8 mouse cellular contexts compared by ENCODE assay signal in the genomic region with DNA sequence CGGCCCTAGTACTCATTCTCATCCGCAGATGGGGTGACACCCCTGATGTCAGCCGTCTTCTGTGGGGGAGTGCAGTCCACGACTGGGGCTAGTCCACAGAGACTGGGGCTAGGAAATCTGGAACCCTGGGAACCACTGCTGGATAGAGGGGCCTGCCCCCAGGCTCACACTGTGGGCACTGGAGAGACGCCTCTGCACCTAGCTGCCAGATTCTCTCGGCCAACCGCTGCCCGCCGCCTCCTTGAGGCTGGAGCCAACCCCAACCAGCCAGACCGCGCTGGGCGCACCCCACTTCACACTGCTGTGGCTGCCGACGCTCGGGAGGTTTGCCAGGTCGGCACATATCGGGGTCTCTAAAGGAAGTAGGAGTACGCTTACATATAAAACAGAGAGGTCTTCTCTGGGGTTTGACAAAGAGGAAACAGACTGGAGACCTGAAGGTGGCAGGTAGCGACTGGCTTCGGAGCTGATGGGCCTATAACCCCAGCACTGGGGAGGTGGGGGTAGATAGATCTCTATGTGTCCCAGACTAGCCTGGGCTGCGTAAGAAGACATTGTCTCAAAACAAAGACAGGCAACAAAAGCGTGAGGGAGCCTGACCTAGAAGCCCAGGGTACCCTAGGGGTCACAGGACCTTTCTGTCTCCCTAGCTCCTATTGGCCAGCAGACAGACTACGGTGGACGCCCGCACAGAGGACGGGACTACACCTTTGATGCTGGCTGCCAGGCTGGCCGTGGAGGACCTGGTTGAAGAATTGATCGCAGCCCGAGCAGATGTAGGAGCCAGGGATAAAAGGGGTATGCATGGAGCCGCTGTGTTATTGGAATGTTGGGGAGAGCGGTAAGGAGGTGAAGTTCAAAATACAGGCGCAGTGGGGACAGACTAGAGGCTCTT. TPM values are rescaled to one million over a fixed set of nuclear protein-coding genes. Genes with fewer than 3 reads are reported as not detected.
A peak's percentile ranks its signal among the peaks of the same experiment; 100 is the strongest.
DNase-seq lines count a peak whose midpoint lies in the region; ATAC-seq and TF ChIP-seq lines count a peak whose summit lies in the region.

No protein-coding gene starts in this region.

- no peak for ATAC-seq in heart, embryonic 14.5 days (ENCODE audit: insufficient number of reproducible peaks, insufficient read depth, low FRiP score, low read depth)
- ATAC-seq in G1E (ENCODE audit: extremely low read depth, insufficient number of reproducible peaks, low FRiP score, poor library complexity, severe bottlenecking) = no peak
- ATAC-seq in limb, embryonic 15.5 days (ENCODE audit: insufficient number of reproducible peaks, low FRiP score, low TSS enrichment, low read depth) = no peak
- 0 out of 2 replicates have a peak, but pooled peaks have one; percentile 0 for ATAC-seq in stomach, embryonic 15.5 days (ENCODE audit: insufficient read depth, low FRiP score, low read depth)

- H3K9ac ChIP-seq in heart, embryonic 14.5 days (ENCODE audit: low read length) = peak overlapping the region; percentile 86
- peak overlapping the region; percentile 71 for H3K9ac ChIP-seq in limb, embryonic 15.5 days
- H3K9ac ChIP-seq in stomach, embryonic 15.5 days = peak overlapping the region; percentile 88

- DNase-seq in heart, postnatal 25 days (ENCODE audit: low spot score) = no peak
- no peak for DNase-seq in G1E (ENCODE audit: low spot score)
- no peak for DNase-seq in spleen, postnatal 4 days (ENCODE audit: low spot score in 2 of 2)
- no peak for DNase-seq in thymus, postnatal 25 days

- H3K36me3 ChIP-seq in heart, embryonic 14.5 days (ENCODE audit: control insufficient read depth, insufficient read depth, low read length) = no peaks in the 10 kb centered on the region
- H3K36me3 ChIP-seq in G1E (replicated peaks) = peaks cover 7% of the 10 kb centered on the region
- no peaks in the 10 kb centered on the region for H3K36me3 ChIP-seq in limb, embryonic 15.5 days
- H3K36me3 ChIP-seq in stomach, embryonic 15.5 days = no peaks in the 10 kb centered on the region

- H3K4me1 ChIP-seq in heart, embryonic 14.5 days (ENCODE audit: control insufficient read depth in 2 of 2, insufficient read depth in 2 of 2, low read length in 2 of 2) = peaks cover 17 to 37% of the 10 kb centered on the region in 2 experiments
- H3K4me1 ChIP-seq in G1E (ENCODE audit: insufficient read depth, low read depth, low read length) = peaks cover 43% of the 10 kb centered on the region
- H3K4me1 ChIP-seq in embryonic fibroblast, embryonic 13.5 days (ENCODE audit: control insufficient read depth, insufficient read depth, low read length) = no peaks in the 10 kb centered on the region; the same call in 1 of the 2 replicates
- peaks cover 47% of the 10 kb centered on the region for H3K4me1 ChIP-seq in limb, embryonic 15.5 days
- peaks cover 42% of the 10 kb centered on the region for H3K4me1 ChIP-seq in stomach, embryonic 15.5 days

- peak overlapping the region; percentile 65 to 73 for H3K4me3 ChIP-seq in heart, embryonic 14.5 days (ENCODE audit: control insufficient read depth in 1 of 2, insufficient read depth in 1 of 2, low read depth in 1 of 2, low read length in 2 of 2)
- peak overlapping the region; percentile 92; the same call in 1 of the 2 replicates for H3K4me3 ChIP-seq in G1E (ENCODE audit: low read depth, low read length)
- peak overlapping the region; percentile 58 for H3K4me3 ChIP-seq in embryonic fibroblast, embryonic 13.5 days (ENCODE audit: insufficient read depth, low read length)
- peak overlapping the region; percentile 86 for H3K4me3 ChIP-seq in limb, embryonic 15.5 days
- H3K4me3 ChIP-seq in stomach, embryonic 15.5 days (replicated peaks) = peak overlapping the region; percentile 87

- no peak for TF ChIP-seq CTCF in G1E (IDR thresholded peaks at IDR 0.05; ENCODE audit: low read depth, low read length)
- TF ChIP-seq CTCF in embryonic fibroblast, embryonic 13.5 days (IDR thresholded peaks at IDR 0.05; ENCODE audit: borderline replicate concordance, insufficient read depth, low read length) = no peak

- WGBS in heart, embryonic 14.5 days = 31% methylated on average over 32 of the region's 32 CpGs
- 27% methylated on average over 32 of the region's 32 CpGs for WGBS in limb, embryonic 15.5 days
- WGBS in stomach, embryonic 15.5 days = 31% methylated on average over 32 of the region's 32 CpGs

- no peaks in the 10 kb centered on the region for H3K9me3 ChIP-seq in heart, embryonic 14.5 days (ENCODE audit: control insufficient read depth, low read length)
- H3K9me3 ChIP-seq in G1E (replicated peaks) = no peaks in the 10 kb centered on the region
- H3K9me3 ChIP-seq in limb, embryonic 15.5 days = no peaks in the 10 kb centered on the region
- no peaks in the 10 kb centered on the region for H3K9me3 ChIP-seq in stomach, embryonic 15.5 days

- TF ChIP-seq POLR2A in embryonic fibroblast, embryonic 13.5 days (IDR thresholded peaks at IDR 0.05; ENCODE audit: low read depth, low read length) = no peak

- intact Hi-C loops in heart, postnatal 25 days (cut with DNase I) = loop anchor here (2.0 to 10.0 kb wide), 2 partner anchors 17 to 461 kb away; a partner anchor contains a TSS

- H3K4me2 ChIP-seq in heart, embryonic 14.5 days (ENCODE audit: low read length) = peak overlapping the region; percentile 97
- peak overlapping the region; percentile 93 for H3K4me2 ChIP-seq in limb, embryonic 15.5 days
- H3K4me2 ChIP-seq in stomach, embryonic 15.5 days = peak overlapping the region; percentile 97

- H3K27me3 ChIP-seq in heart, embryonic 14.5 days (ENCODE audit: control insufficient read depth, insufficient read depth, low read length) = no peaks in the 10 kb centered on the region
- peaks cover 27% of the 10 kb centered on the region for H3K27me3 ChIP-seq in G1E (ENCODE audit: insufficient read depth, low read length)
- H3K27me3 ChIP-seq in limb, embryonic 15.5 days = no peaks in the 10 kb centered on the region
- H3K27me3 ChIP-seq in stomach, embryonic 15.5 days (replicated peaks) = no peaks in the 10 kb centered on the region

- peak overlapping the region; percentile 81 to 92 for H3K27ac ChIP-seq in heart, embryonic 14.5 days (replicated peaks in 1 of 2; ENCODE audit: control insufficient read depth in 1 of 2, insufficient read depth in 1 of 2, low read depth in 2 of 2, low read length in 2 of 2)
- no peak overlapping the region for H3K27ac ChIP-seq in embryonic fibroblast, embryonic 13.5 days (ENCODE audit: insufficient read depth, low read length)
- peak overlapping the region; percentile 98 for H3K27ac ChIP-seq in limb, embryonic 15.5 days
- H3K27ac ChIP-seq in stomach, embryonic 15.5 days = peak overlapping the region; percentile 99

RNA-seq across cellular contexts. Expression of a gene that starts 3.5 kb away (rescaled TPM):
- polyA plus RNA-seq in heart, embryonic 14.5 days (2014; fragmentation: Nextera tagmentation; extraction: Ambion mirVana) = 6.1 and 7.5 TPM in 2 replicates
- total RNA-seq in heart, postnatal 25 days (2021) = 1 to 10 TPM; 4.1 to 4.2 TPM
- 86.3 and 99.5 TPM in 2 replicates for total RNA-seq in G1E (2014; fragmentation: Nextera tagmentation)
- 33.7 and 43.2 TPM in 2 replicates for total RNA-seq in G1E (2017)
- polyA plus RNA-seq in G1E (2012) = 399 and 473 TPM in 2 replicates
- polyA plus RNA-seq in embryonic fibroblast, embryonic 13.5 days (2011; ENCODE audit: insufficient read length, low read depth, missing spikeins) = 0.99 and 1.0 TPM in 2 replicates
- 7.2 and 10.1 TPM in 2 replicates for polyA plus RNA-seq in limb, embryonic 15.5 days (2015; fragmentation: Nextera tagmentation; extraction: Ambion mirVana)
- polyA plus RNA-seq in stomach, embryonic 15.5 days (2015; fragmentation: Nextera tagmentation; extraction: Ambion mirVana) = 10.2 and 11.9 TPM in 2 replicates

RNA-seq across cellular contexts. Expression of a gene that starts 4.9 kb away (rescaled TPM):
- 5.4 and 7.9 TPM in 2 replicates for polyA plus RNA-seq in heart, embryonic 14.5 days (2014; fragmentation: Nextera tagmentation; extraction: Ambion mirVana)
- 10 to 100 TPM; 17.6 to 17.8 TPM for total RNA-seq in heart, postnatal 25 days (2021)
- total RNA-seq in G1E (2014; fragmentation: Nextera tagmentation) = 35.8 and 44.2 TPM in 2 replicates
- 25.1 and 39.6 TPM in 2 replicates for total RNA-seq in G1E (2017)
- 137 and 138 TPM in 2 replicates for polyA plus RNA-seq in G1E (2012)
- polyA plus RNA-seq in embryonic fibroblast, embryonic 13.5 days (2011; ENCODE audit: insufficient read length, low read depth, missing spikeins) = 38.2 and 43.9 TPM in 2 replicates
- polyA plus RNA-seq in limb, embryonic 15.5 days (2015; fragmentation: Nextera tagmentation; extraction: Ambion mirVana) = 9.6 and 9.8 TPM in 2 replicates
- 8.5 and 9.2 TPM in 2 replicates for polyA plus RNA-seq in stomach, embryonic 15.5 days (2015; fragmentation: Nextera tagmentation; extraction: Ambion mirVana)

RNA-seq across cellular contexts. Expression of a gene that starts 11.5 kb away (rescaled TPM):
- 1.2 and 1.8 TPM in 2 replicates for polyA plus RNA-seq in heart, embryonic 14.5 days (2014; fragmentation: Nextera tagmentation; extraction: Ambion mirVana)
- under 1 TPM in 1 of 2 experiments, not detected in 1; 0.56 TPM for total RNA-seq in heart, postnatal 25 days (2021)
- total RNA-seq in G1E (2014; fragmentation: Nextera tagmentation) (1.9 and 2.2 TPM in 2 replicates), G1E (2017) (2.1 TPM in 2 replicates)
- polyA plus RNA-seq in G1E (2012) = 5.7 and 6.5 TPM in 2 replicates
- polyA plus RNA-seq in embryonic fibroblast, embryonic 13.5 days (2011; ENCODE audit: insufficient read length, low read depth, missing spikeins) = 0.70 and 0.83 TPM in 2 replicates
- 2.0 and 2.5 TPM in 2 replicates for polyA plus RNA-seq in limb, embryonic 15.5 days (2015; fragmentation: Nextera tagmentation; extraction: Ambion mirVana)
- 3.1 and 3.5 TPM in 2 replicates for polyA plus RNA-seq in stomach, embryonic 15.5 days (2015; fragmentation: Nextera tagmentation; extraction: Ambion mirVana)

RNA-seq across cellular contexts. Expression of a gene that starts 17.4 kb away (rescaled TPM):
- polyA plus RNA-seq in heart, embryonic 14.5 days (2014; fragmentation: Nextera tagmentation; extraction: Ambion mirVana) = 87.0 and 90.9 TPM in 2 replicates
- total RNA-seq in heart, postnatal 25 days (2021) = 10 to 100 TPM; 34.9 to 35.0 TPM
- total RNA-seq in G1E (2014; fragmentation: Nextera tagmentation) (92.0 and 103 TPM in 2 replicates), G1E (2017) (17.4 and 17.7 TPM in 2 replicates)
- polyA plus RNA-seq in G1E (2012) = 63.3 and 70.8 TPM in 2 replicates
- 34.1 and 41.0 TPM in 2 replicates for polyA plus RNA-seq in embryonic fibroblast, embryonic 13.5 days (2011; ENCODE audit: insufficient read length, low read depth, missing spikeins)
- 107 and 111 TPM in 2 replicates for polyA plus RNA-seq in limb, embryonic 15.5 days (2015; fragmentation: Nextera tagmentation; extraction: Ambion mirVana)
- 130 and 142 TPM in 2 replicates for polyA plus RNA-seq in stomach, embryonic 15.5 days (2015; fragmentation: Nextera tagmentation; extraction: Ambion mirVana)

RNA-seq across cellular contexts. Expression of a gene that starts 17.9 kb away (rescaled TPM):
- polyA plus RNA-seq in heart, embryonic 14.5 days (2014; fragmentation: Nextera tagmentation; extraction: Ambion mirVana) = 26.1 and 54.4 TPM in 2 replicates
- 10 to 100 TPM; 65.8 to 66.8 TPM for total RNA-seq in heart, postnatal 25 days (2021)
- total RNA-seq in G1E (2014; fragmentation: Nextera tagmentation) (96.3 and 96.4 TPM in 2 replicates), G1E (2017) (24.7 and 25.8 TPM in 2 replicates)
- polyA plus RNA-seq in G1E (2012) = 163 and 165 TPM in 2 replicates
- polyA plus RNA-seq in embryonic fibroblast, embryonic 13.5 days (2011; ENCODE audit: insufficient read length, low read depth, missing spikeins) = 97.5 and 109 TPM in 2 replicates
- polyA plus RNA-seq in limb, embryonic 15.5 days (2015; fragmentation: Nextera tagmentation; extraction: Ambion mirVana) = 45.8 and 50.6 TPM in 2 replicates
- 49.3 and 50.8 TPM in 2 replicates for polyA plus RNA-seq in stomach, embryonic 15.5 days (2015; fragmentation: Nextera tagmentation; extraction: Ambion mirVana)

Comparison
In these comparisons a context has a peak if more than half of its experiments do, and no peak if none do; other contexts are left out.
1. RNA of a gene that starts 3.5 kb away (polyA plus RNA-seq): 399 to 473 TPM in G1E; 10.2 to 11.9 TPM in stomach, embryonic 15.5 days, 7.2 to 10.1 TPM in limb, embryonic 15.5 days, 6.1 to 7.5 TPM in heart, embryonic 14.5 days and 0.99 to 1.0 TPM in embryonic fibroblast, embryonic 13.5 days; every median in the first group is over 10 times any median in the second.
2. Peak in every context shown above with its lines, with median percentiles within 50 percentile points of each other: H3K4me2 ChIP-seq, H3K4me3 ChIP-seq and H3K9ac ChIP-seq.